In genomic region chr16:48366801-48367200, GRCm38 (mm10) we compare ENCODE assay signal across 19 mouse cellular contexts. TPM values are rescaled to one million over a fixed set of nuclear protein-coding genes. Genes with fewer than 3 reads are reported as not detected.
DNase-seq lines count a peak whose midpoint lies in the region; ATAC-seq and TF ChIP-seq lines count a peak whose summit lies in the region.
"Had no signal": no experiment of that assay in that cellular context is flagged by ENCODE, and none has a peak within 500 bp of the region (broad histone marks: within the 10 kb centered on the region; RNA-seq: fewer than 3 reads in every experiment).

No protein-coding gene starts in this region.

- WGBS in forebrain, postnatal 0 days: 88% methylated on average over 5 of the region's 5 CpGs
- WGBS in forebrain, embryonic 16.5 days: 92% methylated on average over 5 of the region's 5 CpGs
- WGBS in lung, postnatal 0 days: 91% methylated on average over 5 of the region's 5 CpGs
- WGBS in bone marrow, adult 2 months: 85% methylated on average over 5 of the region's 5 CpGs

- peak; percentile 46 for TF ChIP-seq CTCF in forebrain, postnatal 0 days (IDR thresholded peaks at IDR 0.05; ENCODE audit: low read depth)
- TF ChIP-seq CTCF in lung, postnatal 0 days (IDR thresholded peaks at IDR 0.05): peak; percentile 44
- TF ChIP-seq CTCF in bone marrow, adult 2 months (IDR thresholded peaks at IDR 0.05; ENCODE audit: control insufficient read depth, insufficient read depth, low read length): peak; percentile 27; the same call in 1 of the 2 replicates

- DNase-seq in forebrain, postnatal 0 days: no peak
- DNase-seq in lung, postnatal 0 days (ENCODE audit: low spot score): no peak
- DNase-seq in lung, postnatal 14 days: no peak
- DNase-seq in thymus, postnatal 4 days: peak; percentile 49
- DNase-seq in adrenal gland, adult 8-10 months: no peak
- no peak for DNase-seq in adrenal gland, adult 18-20 months (ENCODE audit: low spot score in 2 of 2)
- DNase-seq: adrenal gland, adult 2 months; cerebellum, adult 11 months; embryo, embryonic 11 days; gastrocnemius, postnatal 36 days; kidney, adult 9 months; layer of hippocampus, adult 9-11 months; liver, embryonic 13.5 days had no signal

- no peak for TF ChIP-seq EP300 in lung, postnatal 0 days (IDR thresholded peaks at IDR 0.05)

- TF ChIP-seq POLR2A in bone marrow, adult 2 months (IDR thresholded peaks at IDR 0.05; ENCODE audit: borderline replicate concordance, control insufficient read depth, low read depth, low read length): no peak

- no peak overlapping the region for H3K27ac ChIP-seq in forebrain, postnatal 0 days (ENCODE audit: low read depth, low read length)
- H3K27ac ChIP-seq in forebrain, embryonic 16.5 days (ENCODE audit: low read length): no peak overlapping the region
- H3K27ac ChIP-seq in lung, postnatal 0 days (ENCODE audit: low read length): no peak overlapping the region
- H3K27ac ChIP-seq in bone marrow, adult 2 months (ENCODE audit: control insufficient read depth, insufficient read depth, low read depth, low read length, poor library complexity): no peak overlapping the region
- H3K27ac ChIP-seq: forebrain, embryonic 10.5 days; liver, embryonic 13.5 days had no signal

- H3K9ac ChIP-seq in forebrain, postnatal 0 days: no peak overlapping the region
- no peak overlapping the region for H3K9ac ChIP-seq in forebrain, embryonic 16.5 days (replicated peaks; ENCODE audit: low read depth, low read length)
- H3K9ac ChIP-seq in lung, postnatal 0 days (replicated peaks; ENCODE audit: low read depth): no peak overlapping the region
- H3K9ac ChIP-seq: liver, embryonic 13.5 days had no signal

- no peaks in the 10 kb centered on the region for H3K36me3 ChIP-seq in forebrain, postnatal 0 days (ENCODE audit: insufficient read depth)
- no peaks in the 10 kb centered on the region for H3K36me3 ChIP-seq in forebrain, embryonic 16.5 days (ENCODE audit: control insufficient read depth, insufficient read depth)
- H3K36me3 ChIP-seq in lung, postnatal 0 days (ENCODE audit: insufficient read depth, low read length): no peaks in the 10 kb centered on the region
- H3K36me3 ChIP-seq: forebrain, embryonic 10.5 days; liver, embryonic 13.5 days had no signal

- H3K4me3 ChIP-seq in forebrain, postnatal 0 days (ENCODE audit: low read depth, low read length): no peak overlapping the region
- no peak overlapping the region for H3K4me3 ChIP-seq in forebrain, embryonic 16.5 days (replicated peaks; ENCODE audit: low read length)
- H3K4me3 ChIP-seq in lung, postnatal 0 days (ENCODE audit: low read depth, low read length): no peak overlapping the region
- H3K4me3 ChIP-seq in bone marrow, adult 2 months (replicated peaks; ENCODE audit: control insufficient read depth, low read depth, low read length): no peak overlapping the region
- H3K4me3 ChIP-seq: forebrain, embryonic 10.5 days; liver, embryonic 13.5 days had no signal

- no peak for ATAC-seq in forebrain, postnatal 0 days
- no peak for ATAC-seq in forebrain, embryonic 16.5 days
- ATAC-seq in lung, postnatal 0 days: no peak

- no peak overlapping the region for H3K4me2 ChIP-seq in forebrain, postnatal 0 days (ENCODE audit: low read depth)
- H3K4me2 ChIP-seq in forebrain, embryonic 16.5 days (ENCODE audit: low read length): no peak overlapping the region
- no peak overlapping the region for H3K4me2 ChIP-seq in lung, postnatal 0 days (replicated peaks; ENCODE audit: low read depth, low read length)
- H3K4me2 ChIP-seq: liver, embryonic 13.5 days; midbrain, embryonic 11.5 days had no signal

- no peaks in the 10 kb centered on the region for H3K27me3 ChIP-seq in forebrain, postnatal 0 days (ENCODE audit: insufficient read depth, low read length)
- no peaks in the 10 kb centered on the region for H3K27me3 ChIP-seq in forebrain, embryonic 16.5 days (replicated peaks; ENCODE audit: control insufficient read depth, insufficient read depth, low read length)
- H3K27me3 ChIP-seq in lung, postnatal 0 days (replicated peaks; ENCODE audit: insufficient read depth, low read length): no peaks in the 10 kb centered on the region
- H3K27me3 ChIP-seq: liver, embryonic 13.5 days had no signal

- no peaks in the 10 kb centered on the region for H3K4me1 ChIP-seq in forebrain, postnatal 0 days (ENCODE audit: insufficient read depth)
- no peaks in the 10 kb centered on the region for H3K4me1 ChIP-seq in forebrain, embryonic 16.5 days (replicated peaks; ENCODE audit: control insufficient read depth, insufficient read depth, low read length)
- no peaks in the 10 kb centered on the region for H3K4me1 ChIP-seq in lung, postnatal 0 days (ENCODE audit: insufficient read depth, low read depth, low read length)
- H3K4me1 ChIP-seq in bone marrow, adult 2 months (ENCODE audit: control insufficient read depth, insufficient read depth, low read length): no peaks in the 10 kb centered on the region
- H3K4me1 ChIP-seq: forebrain, embryonic 10.5 days; liver, embryonic 13.5 days had no signal

- no peaks in the 10 kb centered on the region for H3K9me3 ChIP-seq in forebrain, postnatal 0 days (ENCODE audit: low read length)
- 0 out of 2 replicates have a peak, but pooled peaks cover 2% of the 10 kb centered on the region for H3K9me3 ChIP-seq in forebrain, embryonic 16.5 days (ENCODE audit: control insufficient read depth, low read length)
- H3K9me3 ChIP-seq in lung, postnatal 0 days (ENCODE audit: low read length): no peaks in the 10 kb centered on the region
- H3K9me3 ChIP-seq: forebrain, embryonic 10.5 days; liver, embryonic 13.5 days had no signal

RNA-seq across cellular contexts. Expression of gene Gm5485, which starts 45.4 kb away (rescaled TPM):
- not detected in 2 replicates for total RNA-seq in forebrain, postnatal 0 days (2014; rRNA removed)
- not detected in 2 replicates for polyA plus RNA-seq in forebrain, postnatal 0 days (2015; fragmentation: Nextera tagmentation; extraction: Ambion mirVana)
- not detected in 2 replicates for polyA plus RNA-seq in forebrain, embryonic 16.5 days (2015; fragmentation: Nextera tagmentation; extraction: Ambion mirVana)
- polyA plus RNA-seq in lung, postnatal 0 days (2015; fragmentation: Nextera tagmentation; extraction: Ambion mirVana): 0.20 and 0.46 TPM in 2 replicates
- not detected in 2 replicates for polyA plus RNA-seq in bone marrow, adult 2 months (2011; ENCODE audit: insufficient read depth, insufficient read length, low replicate concordance, missing spikeins)
- not detected for total RNA-seq in adrenal gland, adult 8-10 months (2022)
- total RNA-seq in adrenal gland, adult 18-20 months (2021): not detected
- total RNA-seq: adrenal gland, adult 2 months; gastrocnemius, postnatal 36 days; heart, postnatal 25 days had no signal
- polyA plus RNA-seq: adrenal gland, adult 2 months; forebrain, embryonic 10.5 days; liver, embryonic 13.5 days; midbrain, embryonic 11.5 days; neural tube, embryonic 14.5 days had no signal
